Mouse (Mus musculus) testis, adult 2 months (tissue): ENCODE data around the gene Adgre5.

ENCODE experiments used
- CTCF ChIP-seq: fragments of 200-500 bp; IDR thresholded peaks from 2 replicates; pipeline ENCODE4 v1.5.1; 2012; ENCODE audit warnings: low read depth, mild to moderate bottlenecking, inconsistent platforms, low read length, moderate library complexity; ENCODE audit not compliant: control insufficient read depth, insufficient read depth, insufficient replicate concordance
- POLR2A ChIP-seq: fragments of 200-500 bp; IDR thresholded peaks from 2 replicates; pipeline ENCODE4 v1.6.1; 2012; ENCODE audit warnings: low read depth, mild to moderate bottlenecking, inconsistent platforms, low read length, moderate library complexity; ENCODE audit not compliant: control insufficient read depth

GRCm38 (mm10) chr8:83764116-83764515 lies 23.0 kb upstream of the Adgre5 start:
- TF ChIP-seq POLR2A: no peak
- TF ChIP-seq CTCF: no peak
